Mouse (Mus musculus) midbrain, postnatal 0 days (tissue): ENCODE measurements around the gene Ostm1. TPM values are rescaled to one million over a fixed set of nuclear protein-coding genes. Genes with fewer than 3 reads are reported as not detected.

ENCODE experiments used
- ATAC-seq: fragments of 200-750 bp; cut with Nextera tagmentation; 2 replicates; pipeline ENCODE4 v1.8.0; 2017; ENCODE audit warnings: moderate number of reproducible peaks, mild to moderate bottlenecking, moderate TSS enrichment, moderate library complexity; ENCODE audit not compliant: low FRiP score
- DNase-seq: peaks from one replicate; pipeline ENCODE4 v3.0.0-alpha.2; 2015; ENCODE audit warnings: low spot score
- H3K27ac ChIP-seq: fragments of 300-500 bp; sonication (generic); 2 replicates; pipeline ENCODE4 v1.5.1; 2014; ENCODE audit warnings: low read depth, mild to moderate bottlenecking, low read length, mixed read lengths
- H3K27me3 ChIP-seq: fragments of 300-500 bp; sonication (generic); 2 replicates; pipeline ENCODE4 v1.6.1; 2014; ENCODE audit warnings: low read length, control low read depth, mixed read lengths; ENCODE audit not compliant: insufficient read depth
- H3K36me3 ChIP-seq: fragments of 300-500 bp; sonication (generic); 2 replicates; pipeline ENCODE4 v1.6.1; 2014; ENCODE audit warnings: low read length, control low read depth, mixed read lengths; ENCODE audit not compliant: insufficient read depth
- H3K4me1 ChIP-seq: fragments of 300-500 bp; sonication (generic); 2 replicates; pipeline ENCODE4 v1.6.1; 2014; ENCODE audit warnings: mild to moderate bottlenecking, control low read depth, antibody characterized with exemption, low read length, mixed read lengths; ENCODE audit not compliant: insufficient read depth
- H3K4me2 ChIP-seq: fragments of 300-500 bp; sonication (generic); 2 replicates; pipeline ENCODE4 v1.6.1; 2014; ENCODE audit warnings: low read depth, mild to moderate bottlenecking, low read length, mixed read lengths; ENCODE audit not compliant: poor library complexity, severe bottlenecking
- H3K4me3 ChIP-seq: fragments of 300-500 bp; sonication (generic); 2 replicates; pipeline ENCODE4 v1.5.1; 2014; ENCODE audit warnings: low read depth, mild to moderate bottlenecking, low read length, moderate library complexity
- H3K9ac ChIP-seq: fragments of 300-500 bp; sonication (generic); replicated peaks from 2 replicates; pipeline ENCODE4 v1.6.1; 2014; ENCODE audit warnings: mild to moderate bottlenecking, low read length, moderate library complexity, mixed read lengths; ENCODE audit not compliant: poor library complexity, severe bottlenecking
- H3K9me3 ChIP-seq: fragments of 300-500 bp; sonication (generic); 2 replicates; pipeline ENCODE4 v1.6.1; 2016; ENCODE audit warnings: low read length, control low read depth
- CTCF ChIP-seq: IDR thresholded peaks from 2 replicates; pipeline ENCODE4 v1.5.1; 2016; ENCODE audit warnings: antibody characterized with exemption, mild to moderate bottlenecking
- WGBS: fragments of 180-500 bp; shearing (Covaris S2); extraction: QIAGEN DNeasy Blood & Tissue Kit; methylation state at CpG from one replicate; pipeline ENCODE4 v1.1.7; 2014; 5-methylcytosine and 5-hydroxymethylcytosine counted together
- polyA plus RNA-seq: library from polyadenylated mRNA; unstranded; fragments of >200 nt; fragmentation: Nextera tagmentation; extraction: Ambion mirVana; gene quantifications from 2 replicates; pipeline ENCODE4 v1.2.1, GENCODE M21; 2015
- total RNA-seq: library from RNA; depleted of rRNA; stranded (reverse); fragments of >200 nt; gene quantifications from 2 replicates; pipeline ENCODE4 v1.2.3, GENCODE M21; 2014

The Ostm1 gene
- total and polyA plus RNA-seq, 2 experiments from 2014 or later: 40.0 to 46.6 TPM

GRCm38 (mm10) chr10:42635566-42636359, 52.1 kb downstream of the Ostm1 start:
- Histone ChIP-seq H3K4me3 (peak overlapping the region; percentile 13; the same call in 1 of the 2 replicates), H3K27me3 (peaks cover 37% of the 10 kb centered on the region), H3K4me1 (0 out of 2 replicates have a peak, but pooled peaks cover 3% of the 10 kb centered on the region), H3K9me3 (no peaks in the 10 kb centered on the region), H3K9ac (no peak overlapping the region), H3K36me3 (no peaks in the 10 kb centered on the region), H3K27ac (no peak overlapping the region), H3K4me2 (peak overlapping the region; percentile 31)
- WGBS: 2% methylated on average over 47 of the region's 52 CpGs
- no peak for DNase-seq
- no peak for TF ChIP-seq CTCF
- ATAC-seq: no peak

GRCm38 (mm10) chr10:42636360-42637182, 52.9 kb downstream of the Ostm1 start:
- Histone ChIP-seq H3K9ac (no peak overlapping the region), H3K4me2 (0 out of 2 replicates have a peak overlapping the region, but pooled peaks have one; percentile 16), H3K9me3 (no peaks in the 10 kb centered on the region), H3K36me3 (no peaks in the 10 kb centered on the region), H3K27ac (no peak overlapping the region), H3K4me3 (no peak overlapping the region), H3K27me3 (peaks cover 32% of the 10 kb centered on the region), H3K4me1 (0 out of 2 replicates have a peak, but pooled peaks cover 3% of the 10 kb centered on the region)
- ATAC-seq: no peak
- TF ChIP-seq CTCF: no peak
- no peak for DNase-seq
- 10% methylated on average over 27 of the region's 27 CpGs for WGBS

GRCm38 (mm10) chr10:42637183-42637788, 53.7 kb downstream of the Ostm1 start:
- 0 out of 2 replicates have a peak overlapping the region, but pooled peaks have one; percentile 16 for H3K4me2 ChIP-seq
- peak; percentile 76 for DNase-seq
- H3K27ac ChIP-seq: no peak overlapping the region
- H3K4me1 ChIP-seq: 0 out of 2 replicates have a peak, but pooled peaks cover 3% of the 10 kb centered on the region
- H3K4me3 ChIP-seq: no peak overlapping the region
- TF ChIP-seq CTCF: peak; percentile 88
- 4% methylated on average over 18 of the region's 18 CpGs for WGBS
- H3K9me3 ChIP-seq: no peaks in the 10 kb centered on the region
- H3K27me3 ChIP-seq: peaks cover 32% of the 10 kb centered on the region
- H3K36me3 ChIP-seq: no peaks in the 10 kb centered on the region
- ATAC-seq: no peak
- no peak overlapping the region for H3K9ac ChIP-seq

GRCm38 (mm10) chr10:42639856-42640255, 56.2 kb downstream of the Ostm1 start:
- no peak for DNase-seq
- Histone ChIP-seq H3K9me3 (no peaks in the 10 kb centered on the region), H3K27me3 (peaks cover 18% of the 10 kb centered on the region), H3K4me2 (no peak overlapping the region), H3K27ac (no peak overlapping the region), H3K9ac (no peak overlapping the region), H3K4me3 (no peak overlapping the region), H3K4me1 (no peaks in the 10 kb centered on the region), H3K36me3 (no peaks in the 10 kb centered on the region)
- no peak for ATAC-seq
- TF ChIP-seq CTCF: no peak
- 90% methylated on average over 6 of the region's 6 CpGs for WGBS

- H3K4me2 ChIP-seq: no peak overlapping the region
- WGBS: 87% methylated on average over 9 of the region's 9 CpGs
- H3K27me3 ChIP-seq: no peaks in the 10 kb centered on the region
- no peaks in the 10 kb centered on the region for H3K4me1 ChIP-seq
- H3K9me3 ChIP-seq: no peaks in the 10 kb centered on the region
- ATAC-seq: no peak
- no peak overlapping the region for H3K27ac ChIP-seq
- peaks cover 5% of the 10 kb centered on the region; the same call in 1 of the 2 replicates for H3K36me3 ChIP-seq
- no peak for DNase-seq
- H3K4me3 ChIP-seq: no peak overlapping the region
- no peak overlapping the region for H3K9ac ChIP-seq
- peak; percentile 18 for TF ChIP-seq CTCF
Measured at GRCm38 (mm10) chr10:42643638-42644037, 60.0 kb downstream of the Ostm1 start.
